Mouse (Mus musculus) adrenal gland, adult 2 months (tissue): ENCODE data around the gene Fuca1. TPM values are rescaled to one million over a fixed set of nuclear protein-coding genes. Genes with fewer than 3 reads are reported as not detected.

Experiments used
- DNase-seq: peaks from one replicate; pipeline ENCODE4 v3.0.0; 2021
- long read RNA-seq: library from polyadenylated mRNA; stranded (forward); transcript quantifications from one replicate; pipeline ENCODE4 v2.0.0, GENCODE M21; 2021
- polyA plus RNA-seq: library from polyadenylated mRNA; depleted of rRNA; stranded (reverse); fragments of >200 nt; gene quantifications from 2 replicates; pipeline ENCODE4 v1.2.3, GENCODE M21; 2012; rRNA removed
- total RNA-seq, 2 experiments: library from RNA; stranded (reverse); gene quantifications; 2 replicates each; pipeline ENCODE4 v1.2.3; 2021

Fuca1 gene
- total RNA-seq (10 to 100 TPM; 82.7 to 86.3 TPM), polyA plus RNA-seq (31.8 and 35.2 TPM in 2 replicates)
- long read RNA-seq, transcript Fuca1-201 (8 exons, 2,525 nt), result major isoform, 124 of 140 reads
- long read RNA-seq, partial matches to known transcripts, result 4 of 140 reads
- long read RNA-seq, other reads (novel, unspliced or antisense), result 12 of 140 reads

DNA sequence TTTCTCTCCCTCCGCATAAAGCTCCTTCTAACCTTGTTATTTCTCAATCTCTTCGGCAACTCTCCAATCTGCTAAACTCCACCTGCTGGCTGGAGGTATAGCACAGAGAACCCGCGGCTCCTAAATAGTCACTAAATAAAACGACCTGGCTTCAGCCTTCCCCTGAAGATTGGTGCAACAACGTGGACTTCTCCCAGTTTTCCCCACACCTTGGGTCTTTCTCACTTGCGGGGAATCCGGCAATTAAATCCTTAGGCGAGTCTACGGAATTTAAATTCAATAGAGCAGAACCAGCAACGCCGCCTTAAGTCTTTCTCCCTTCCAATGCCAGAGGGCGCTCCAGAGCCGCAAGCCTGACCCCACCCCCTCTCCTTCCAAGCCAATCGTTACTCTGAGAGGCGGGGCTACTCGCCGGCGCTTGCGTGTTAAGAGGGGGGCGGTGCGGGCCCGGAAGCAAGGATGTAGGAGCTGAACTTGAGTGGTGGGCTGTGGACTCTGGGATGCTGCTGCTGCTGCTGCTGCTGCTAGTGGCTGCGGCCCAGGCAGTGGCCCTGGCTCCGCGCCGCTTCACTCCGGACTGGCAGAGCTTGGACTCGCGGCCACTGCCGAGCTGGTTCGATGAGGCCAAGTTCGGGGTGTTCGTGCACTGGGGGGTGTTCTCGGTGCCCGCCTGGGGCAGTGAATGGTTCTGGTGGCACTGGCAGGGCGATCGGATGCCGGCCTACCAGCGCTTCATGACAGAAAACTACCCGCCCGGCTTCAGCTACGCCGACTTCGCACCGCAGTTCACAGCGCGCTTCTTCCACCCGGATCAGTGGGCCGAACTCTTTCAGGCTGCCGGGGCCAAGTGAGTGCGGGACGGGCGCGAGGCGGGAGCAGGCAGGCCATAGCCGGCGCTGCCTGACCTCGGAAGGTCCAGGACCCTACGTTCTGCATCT, at the start of gene Fuca1:
Gene Fuca1 (plus strand): TSS at position 432 of the 938 bp plus-strand sequence.
- peak; percentile 96 for DNase-seq

DNA sequence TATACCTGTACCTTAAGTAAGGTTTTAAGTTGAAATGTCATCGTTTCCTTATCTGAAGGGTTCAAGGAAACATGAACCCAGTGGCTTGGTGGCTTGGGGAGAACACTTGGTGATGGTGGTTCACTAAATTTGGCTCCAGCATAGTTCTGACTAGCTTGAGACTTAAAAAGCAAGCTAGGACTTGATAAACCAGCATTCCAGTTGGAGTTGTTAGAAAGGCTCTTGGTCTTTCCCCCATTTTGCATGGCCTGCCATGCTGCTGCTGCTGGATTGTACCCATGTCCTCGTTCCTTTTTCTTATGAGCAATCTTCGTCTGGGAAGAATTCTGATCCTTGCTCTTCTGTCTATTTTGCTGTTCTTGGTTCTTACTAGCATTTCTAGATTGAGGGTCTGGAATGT, 48.5 kb upstream of the Fuca1 start:
- DNase-seq, result no peak

DNA sequence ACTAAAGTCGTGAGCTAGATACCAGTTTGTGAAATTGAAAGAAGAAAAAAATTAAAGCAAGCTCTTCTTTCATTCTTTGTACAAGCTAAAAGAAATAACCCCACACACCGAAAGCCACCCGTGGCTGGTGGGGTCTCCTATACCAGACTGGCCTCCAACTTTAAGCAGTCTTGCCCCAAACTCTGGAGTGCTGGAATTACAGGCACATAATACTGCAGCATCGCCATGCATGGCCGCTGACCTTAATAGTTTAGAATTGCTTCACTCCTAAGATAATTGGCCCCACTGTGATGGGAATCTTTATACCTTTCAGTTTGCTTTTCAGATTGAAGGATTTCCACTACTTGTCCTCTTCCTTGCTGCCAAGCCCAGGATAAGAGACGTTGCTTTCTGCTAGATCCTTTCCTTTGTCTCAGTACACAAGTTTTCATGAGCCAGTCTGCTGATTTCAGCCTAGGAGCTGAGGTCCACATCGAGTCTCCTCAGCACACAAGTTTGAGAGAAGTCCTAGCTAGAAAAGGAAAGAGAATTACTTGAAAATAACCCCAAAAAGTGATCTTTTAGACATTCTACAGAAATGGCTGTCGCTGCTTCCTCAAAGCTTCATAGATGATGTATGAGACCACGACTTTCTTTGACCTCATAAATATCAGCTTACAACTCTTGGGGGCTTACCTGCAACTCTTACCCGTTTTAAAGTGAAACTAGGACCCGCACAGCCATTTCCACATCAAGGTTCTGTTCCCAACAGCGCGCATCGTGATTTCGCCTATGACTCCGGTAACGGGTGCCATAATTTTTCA, 47.7 kb upstream of the Fuca1 start:
- peak; percentile 52 for DNase-seq

DNA sequence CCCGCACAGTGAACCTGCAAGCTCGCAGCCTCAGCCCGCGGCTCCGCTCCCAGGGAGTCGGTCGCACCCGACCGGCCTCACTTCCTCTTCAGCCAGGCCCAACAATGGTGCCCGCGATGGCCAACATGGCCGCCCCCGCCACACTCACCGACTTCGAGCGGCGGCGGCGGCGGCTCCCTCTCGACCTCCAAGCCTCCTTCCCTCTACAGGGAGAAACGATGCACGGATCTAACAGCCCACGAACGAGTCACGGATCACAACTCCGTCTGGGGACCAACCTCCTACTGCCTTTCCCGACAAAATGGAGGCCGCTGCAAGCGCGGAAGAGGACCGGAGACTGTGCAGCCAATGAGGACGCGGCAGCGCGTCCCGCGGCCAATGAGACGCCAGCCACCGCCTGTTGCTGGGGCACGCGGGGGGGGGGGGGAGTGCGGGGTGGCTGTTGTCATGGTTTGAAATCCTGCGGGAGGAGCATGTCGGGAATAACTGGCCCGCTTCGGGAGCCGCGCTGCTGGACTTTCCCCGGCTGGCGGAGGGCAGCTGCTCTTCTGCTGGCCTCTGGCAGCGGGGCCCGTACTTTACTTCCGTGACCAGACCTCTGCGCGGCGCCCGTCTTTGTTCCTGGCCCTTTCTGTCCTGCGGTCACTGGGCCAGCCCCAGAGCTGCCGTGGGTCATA, 46.9 kb upstream of the Fuca1 start, which contains the start of gene Pnrc2:
Gene Pnrc2 (minus strand): TSS at position 325 of the 677 bp plus-strand sequence.
- peak; percentile 95 for DNase-seq

DNA sequence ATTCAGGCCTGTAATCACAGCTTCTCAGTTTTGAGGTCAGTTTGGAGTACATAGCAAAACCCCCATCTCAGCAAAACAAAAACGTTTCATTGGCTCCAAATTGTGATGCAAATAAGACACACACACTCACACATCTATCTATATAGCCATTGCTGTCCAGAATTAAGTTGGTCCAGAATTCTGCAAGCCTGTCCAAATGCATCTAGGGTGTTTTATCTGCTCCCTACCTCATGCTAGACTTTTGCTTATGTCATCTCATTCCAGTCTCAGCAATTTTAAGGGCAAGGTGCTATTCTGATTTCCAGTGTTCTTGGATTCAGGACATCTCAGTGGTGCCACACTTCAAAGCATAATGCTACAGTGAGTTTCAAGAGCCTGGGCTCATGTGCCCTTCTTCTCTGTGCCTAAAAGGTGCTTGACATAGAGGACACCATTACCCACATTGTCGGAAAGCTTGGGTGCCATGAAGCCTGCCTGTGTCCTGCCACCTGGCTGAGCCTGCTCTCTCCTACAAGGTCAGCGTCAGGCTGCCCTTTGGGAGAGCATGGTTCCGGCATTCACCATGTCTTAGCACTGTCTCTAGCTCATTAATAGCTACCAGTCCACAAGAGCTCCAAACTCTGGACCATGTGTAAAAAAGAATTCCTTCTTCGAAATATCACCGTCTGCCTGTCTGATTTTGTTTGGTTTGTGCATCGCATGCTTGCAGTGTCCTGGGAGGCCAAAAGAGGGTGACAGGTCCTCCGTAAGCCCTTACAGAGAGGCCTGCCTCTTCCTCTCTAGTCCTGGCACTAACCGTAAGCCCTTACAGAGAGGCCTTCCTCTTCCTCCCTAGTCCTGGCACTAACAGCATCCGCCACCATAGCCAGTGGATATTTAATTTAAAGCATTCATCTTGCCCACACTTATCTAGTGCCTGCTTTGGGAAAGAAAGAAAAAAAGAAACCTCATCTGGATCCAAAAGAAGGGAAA, 45.7 kb upstream of the Fuca1 start:
- no peak for DNase-seq

DNA sequence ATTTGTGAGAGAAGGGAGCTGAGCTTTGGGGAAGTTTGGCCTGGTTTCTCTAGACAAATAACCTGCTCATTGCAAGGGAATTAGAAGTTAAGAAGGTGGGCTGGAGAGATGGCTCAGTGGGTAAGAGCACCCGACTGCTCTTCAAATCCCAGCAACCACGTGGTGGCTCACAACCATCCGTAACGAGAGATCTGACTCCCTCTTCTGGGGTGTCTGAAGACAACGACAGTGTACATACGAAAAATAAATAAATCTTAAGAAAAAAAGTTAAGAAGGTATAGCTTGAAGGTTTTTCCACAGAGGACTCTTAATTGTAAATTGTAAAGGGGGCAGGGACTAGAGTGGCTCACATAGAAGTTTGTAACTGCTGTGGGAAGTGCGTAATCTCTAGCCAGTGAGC, 45.0 kb upstream of the Fuca1 start:
- no peak for DNase-seq

DNA sequence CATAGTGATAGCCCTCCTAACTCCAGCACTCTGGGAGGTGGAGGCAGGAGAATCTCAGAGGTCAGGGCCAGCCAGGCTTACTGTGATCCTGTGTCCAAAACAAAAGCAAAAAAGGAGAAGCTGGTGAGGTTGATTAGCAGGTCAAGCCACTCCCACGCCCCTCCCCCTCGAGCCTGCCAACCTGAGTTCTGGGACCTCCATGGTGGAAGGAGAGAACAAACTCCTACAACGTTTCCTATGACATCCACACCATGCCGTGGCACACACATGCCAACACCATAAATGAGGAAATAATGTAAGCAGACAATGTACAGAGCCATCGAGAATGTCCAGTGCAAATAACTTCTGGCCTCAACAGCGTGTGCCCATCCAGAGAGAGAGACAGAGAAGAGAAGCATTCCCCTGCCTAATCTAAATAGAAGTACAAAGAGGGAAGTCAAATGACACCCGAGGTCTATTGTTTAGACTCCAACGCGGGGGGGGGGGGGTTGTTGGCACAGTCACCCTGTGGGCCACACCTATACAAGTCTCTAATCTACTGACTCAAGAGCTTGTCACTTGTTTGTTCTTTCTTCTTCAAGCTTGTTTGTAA, 44.4 kb upstream of the Fuca1 start:
- peak; percentile 66 for DNase-seq

DNA sequence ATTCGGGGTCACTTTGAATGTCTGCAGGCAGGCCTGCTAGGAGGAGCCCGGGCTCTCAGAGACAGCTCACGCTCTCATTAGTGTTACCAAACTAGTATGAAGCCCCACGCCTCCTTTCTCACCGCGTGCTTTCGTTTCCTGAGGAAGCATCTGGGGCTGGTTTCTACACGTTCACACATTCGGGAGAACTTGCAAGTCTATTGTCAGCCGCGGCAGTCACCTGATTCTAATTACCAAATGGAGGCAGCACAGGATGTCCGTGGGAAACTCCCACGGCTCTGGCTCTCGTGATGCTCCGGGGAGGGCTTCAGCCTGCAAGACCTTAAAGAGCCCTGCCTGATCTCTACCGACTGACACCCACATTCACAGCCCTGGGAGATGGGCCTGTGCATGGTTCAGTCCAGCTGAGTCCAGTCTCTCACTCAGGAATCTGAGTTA, 43.9 kb upstream of the Fuca1 start:
- DNase-seq, result peak; percentile 82

DNA sequence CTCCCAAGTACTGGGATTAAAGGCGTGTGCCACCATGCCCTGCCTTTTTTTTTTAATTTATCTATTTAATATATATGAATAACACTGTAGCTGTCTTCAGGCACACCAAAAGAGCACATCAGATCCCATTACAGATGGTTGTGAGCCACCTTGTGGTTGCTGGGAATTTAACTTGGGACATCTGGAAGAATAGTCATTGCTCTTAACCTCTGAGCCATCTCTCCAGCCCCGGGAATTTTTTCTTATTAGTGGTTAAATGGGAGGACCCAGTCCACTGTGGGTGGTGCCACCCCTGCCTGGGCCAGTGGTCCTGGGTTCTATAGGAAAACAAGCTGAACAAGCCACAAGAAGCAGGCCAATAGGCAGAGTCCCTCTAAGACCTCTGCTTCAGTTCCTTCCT, 42.8 kb upstream of the Fuca1 start:
- DNase-seq, result peak; percentile 38

DNA sequence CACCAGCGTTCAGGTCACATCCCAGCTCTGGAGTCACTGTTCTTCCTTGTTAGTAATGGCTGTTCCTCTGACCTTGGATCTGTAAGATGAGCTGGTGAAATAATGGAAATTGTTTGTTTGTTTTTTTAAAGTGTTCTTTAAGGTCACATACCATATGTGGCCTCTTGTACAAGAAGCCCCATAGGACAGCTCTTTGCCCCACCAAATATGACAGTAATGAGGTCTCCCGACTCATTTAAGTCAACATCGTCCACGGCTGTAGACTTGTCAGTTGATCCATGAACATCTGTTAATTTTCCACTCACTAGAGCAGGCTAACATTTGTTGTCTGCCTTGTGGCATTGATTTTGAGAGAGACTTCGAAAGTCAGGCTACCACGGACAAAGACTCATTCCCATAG, 41.5 kb upstream of the Fuca1 start:
- no peak for DNase-seq

DNA sequence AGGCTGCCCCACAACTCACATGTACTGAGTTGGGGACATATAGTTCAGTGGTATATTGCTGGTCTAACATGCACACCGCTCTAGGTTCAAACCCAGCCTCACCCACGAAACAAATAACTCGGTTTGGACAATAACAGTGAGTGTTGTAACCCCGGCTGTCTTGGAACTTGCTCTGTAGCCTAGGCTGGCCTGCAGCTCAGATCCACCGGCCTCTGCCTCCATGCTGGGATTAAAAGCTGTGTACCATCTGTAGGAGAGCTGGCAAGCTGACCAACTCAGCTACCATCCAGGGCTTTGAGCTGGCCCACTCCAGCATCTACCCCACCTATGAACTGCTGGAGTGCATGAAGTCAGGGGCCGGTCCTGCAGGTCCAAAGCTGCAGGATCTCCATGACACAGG, 40.5 kb upstream of the Fuca1 start:
- no peak for DNase-seq

DNA sequence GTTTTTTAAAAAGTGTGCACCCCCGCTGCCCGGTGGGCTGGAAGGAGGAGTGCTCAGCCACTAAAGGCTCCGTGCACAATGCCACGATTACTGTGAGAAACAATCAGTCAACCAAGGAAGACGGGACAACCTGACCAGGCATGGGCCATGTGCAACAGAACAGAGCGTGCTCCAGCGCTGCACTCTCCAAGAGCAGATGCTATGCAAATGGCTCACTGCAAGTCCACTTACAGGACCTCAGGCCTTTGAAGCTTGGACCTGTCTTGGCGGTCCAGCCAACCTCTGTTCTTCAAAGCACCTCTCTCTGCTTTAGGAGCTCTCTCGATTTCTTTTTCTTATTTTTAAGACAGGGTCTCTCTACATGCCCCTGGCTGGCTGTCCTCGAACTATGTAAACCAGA, 40.0 kb upstream of the Fuca1 start:
- DNase-seq, result no peak

DNA sequence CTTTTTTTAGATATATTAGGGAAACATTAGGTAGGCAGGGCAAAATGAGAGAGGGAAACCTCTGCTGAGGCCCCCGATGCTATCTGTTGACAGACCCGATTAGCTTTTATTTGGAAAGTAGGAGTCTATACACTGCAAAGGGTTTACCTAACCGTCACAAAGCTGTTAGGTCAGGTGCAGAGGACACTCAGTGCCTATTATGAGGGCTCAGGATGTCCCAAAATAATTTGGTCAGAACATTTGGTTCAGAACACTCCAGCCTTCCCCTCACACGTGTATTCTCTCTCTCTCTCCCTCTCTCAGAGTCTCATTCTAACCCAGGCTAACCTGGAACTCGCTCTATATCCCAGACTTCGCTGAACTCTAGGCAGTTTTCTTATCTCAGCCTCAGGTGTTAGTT, 38.5 kb upstream of the Fuca1 start:
- DNase-seq, result no peak

DNA sequence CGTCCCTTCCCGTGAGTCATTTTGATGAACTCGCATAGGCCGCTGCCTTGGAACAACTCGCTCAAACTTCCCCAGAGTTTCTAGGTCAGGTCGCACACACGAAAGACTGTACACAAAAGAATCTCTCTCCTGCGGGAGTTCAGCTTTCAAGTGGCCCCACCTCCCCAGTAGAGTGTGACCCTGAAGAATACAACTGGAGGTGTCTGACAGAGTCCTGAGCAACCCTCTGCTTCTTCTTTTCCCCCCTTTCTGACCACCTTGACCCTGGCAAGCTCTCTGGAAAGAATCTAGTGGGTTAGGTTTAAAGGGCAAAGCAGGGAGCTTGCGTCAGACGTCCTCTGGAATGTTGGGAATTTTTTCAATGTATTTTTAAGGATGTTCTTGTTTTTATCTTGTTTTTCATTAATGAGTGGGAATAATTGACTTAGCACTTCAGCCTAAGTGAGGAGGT, 37.1 kb upstream of the Fuca1 start:
- peak; percentile 76 for DNase-seq

DNA sequence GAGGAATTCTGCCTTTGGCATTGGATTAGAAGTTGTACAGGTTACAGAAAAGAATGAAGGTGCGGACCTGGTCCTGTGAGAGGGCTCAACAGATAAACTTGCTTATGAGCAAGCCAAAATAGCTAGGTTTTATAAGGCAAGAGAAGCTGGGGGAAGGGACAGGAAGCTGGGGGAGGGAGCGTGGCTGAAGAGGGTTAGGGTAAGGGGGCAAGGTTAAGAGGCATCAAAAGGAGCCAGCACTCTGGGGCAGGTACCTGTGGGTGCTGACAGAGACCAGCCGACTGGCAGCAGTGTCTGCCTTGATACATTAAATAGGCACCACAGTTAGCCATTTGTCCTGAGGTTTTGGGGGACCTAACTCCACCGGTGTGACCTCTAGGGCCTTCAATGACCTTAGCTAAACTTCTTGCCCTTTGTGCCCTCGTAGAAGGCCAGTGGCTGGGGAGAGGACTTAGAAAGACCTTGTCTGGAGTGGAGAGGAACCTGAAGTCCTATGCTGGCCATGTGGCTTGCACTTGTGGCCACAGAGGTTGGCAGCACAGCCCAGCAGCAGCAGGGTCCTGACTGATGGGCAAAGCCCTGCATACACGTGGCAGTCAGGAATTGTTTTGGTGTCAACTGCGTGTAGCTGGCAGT, 36.5 kb upstream of the Fuca1 start:
- DNase-seq, result no peak

DNA sequence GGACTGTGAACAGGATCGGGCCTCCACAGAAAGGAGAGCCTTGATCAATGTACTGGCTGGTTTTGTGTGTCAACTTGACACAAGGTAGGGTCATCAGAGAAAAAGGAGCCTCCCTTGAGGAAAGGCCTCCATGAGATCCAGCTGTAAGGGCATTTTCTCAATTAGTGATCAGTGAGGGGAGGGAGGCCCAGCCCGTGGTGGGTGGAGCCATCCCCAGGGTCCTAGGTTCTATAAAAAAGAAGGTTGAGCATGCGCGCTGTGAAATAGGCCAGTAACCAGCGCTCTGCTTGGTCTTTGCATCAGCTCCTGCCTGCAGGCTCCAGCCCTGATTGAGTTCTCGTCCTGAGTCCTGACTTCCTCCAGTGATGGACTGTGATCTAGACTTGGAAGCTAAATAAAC, 36.0 kb upstream of the Fuca1 start:
- no peak for DNase-seq

DNA sequence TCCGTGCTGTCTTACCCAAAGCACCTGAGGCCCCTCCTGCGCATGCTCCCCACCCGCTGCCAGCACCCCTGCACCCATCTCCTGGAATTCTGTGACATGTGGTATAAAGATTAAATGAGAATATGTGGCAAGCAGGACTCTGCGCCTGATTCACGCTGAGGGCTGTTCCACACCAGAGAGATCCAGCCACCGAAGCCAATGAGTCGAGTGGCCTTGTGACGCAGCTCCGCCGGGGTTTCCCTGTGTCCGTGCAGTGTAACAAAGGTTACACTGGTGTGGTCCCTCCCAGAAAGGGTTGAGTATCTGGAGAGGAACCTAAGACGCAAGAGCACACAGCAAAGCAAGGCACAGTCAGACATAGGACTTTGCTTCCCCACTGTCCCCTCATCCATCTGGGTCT, 34.9 kb upstream of the Fuca1 start:
- DNase-seq, result peak; percentile 65

DNA sequence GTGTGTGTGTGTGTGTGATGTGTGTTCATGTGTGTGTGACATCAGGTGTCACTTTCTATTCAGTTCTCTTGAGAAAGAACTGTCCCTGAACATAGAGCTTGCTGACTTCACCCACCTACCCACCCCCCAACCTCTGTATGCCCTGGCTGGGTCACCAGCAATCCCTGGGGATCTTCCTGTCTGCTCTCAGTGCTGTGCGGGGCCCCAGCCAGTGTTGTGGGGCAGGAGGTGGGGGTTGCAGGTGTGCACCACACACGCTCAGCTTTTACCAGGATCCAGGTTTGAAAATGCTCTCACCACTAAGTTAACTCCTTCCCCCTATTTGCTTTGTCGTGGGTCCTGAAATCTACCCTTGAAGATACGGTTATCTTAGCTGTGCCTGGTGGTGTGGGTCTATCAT, 34.4 kb upstream of the Fuca1 start:
- no peak for DNase-seq

DNA sequence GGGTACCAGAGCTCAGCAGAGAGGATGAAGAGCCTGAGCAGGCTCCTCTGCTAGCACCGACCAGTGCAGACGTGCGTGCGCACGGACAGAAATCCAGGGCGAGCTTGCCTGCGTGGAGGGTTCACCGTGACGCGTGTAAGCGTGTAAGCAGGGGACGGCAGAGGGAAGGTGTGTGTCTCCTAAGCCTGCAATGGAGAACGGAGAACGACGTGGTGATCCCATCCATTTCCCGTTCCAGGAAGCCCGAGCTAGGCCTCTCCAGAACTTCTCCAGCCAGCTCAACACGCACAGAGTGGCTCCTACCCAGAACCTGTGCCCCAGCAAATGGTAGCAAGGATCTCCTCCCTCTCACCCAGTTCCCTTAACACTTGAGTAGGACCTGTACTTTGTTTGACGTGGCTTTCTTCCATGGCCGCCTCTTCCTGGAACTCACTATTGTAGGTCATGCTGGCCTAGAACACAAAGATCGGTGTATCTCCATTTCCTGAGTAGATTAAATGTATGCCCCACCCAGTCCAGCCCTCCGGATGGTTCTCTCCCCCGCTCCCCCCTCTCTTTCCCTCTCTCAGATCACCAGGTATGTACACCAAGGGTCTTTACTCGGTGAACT, 32.0 kb upstream of the Fuca1 start:
- DNase-seq, result no peak
